Mouse (Mus musculus): Measurements from ENCODE around the gene Grap2. TPM values are rescaled to one million over a fixed set of nuclear protein-coding genes. Genes with fewer than 3 reads are reported as not detected.
"Not testable (repeated sequence)": the region's sequence is repeated elsewhere in the genome, so short reads cannot be mapped to it uniquely, and the experiment has no call there.

Grap2 gene
- total RNA-seq, 4 experiments from 2014 or later = 0.66 to 1.7 (median 1.3) TPM

DNA sequence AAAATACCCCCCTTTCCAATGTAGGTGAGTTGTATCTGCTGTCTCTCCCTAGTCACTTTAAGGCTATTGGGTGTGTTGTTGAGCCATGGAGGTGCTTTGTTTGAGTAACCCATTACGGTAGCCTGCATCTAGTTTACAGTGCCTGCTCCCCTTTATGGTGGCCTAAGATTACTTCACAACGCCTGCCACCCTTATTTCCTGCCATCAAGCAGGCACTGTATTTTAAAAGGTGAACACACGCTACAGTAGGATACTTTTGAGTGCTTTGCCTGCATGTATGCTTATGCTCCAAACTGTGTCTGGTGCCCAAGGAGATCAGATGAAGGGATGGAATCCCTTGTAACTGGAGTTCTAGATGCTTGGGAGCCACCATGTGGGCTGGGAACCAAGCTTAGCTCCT lies 5.3 kb upstream of the Grap2 start:
- DNase-seq = no peak

GRCm38 (mm10) chr15:80567731-80568130 lies 4.7 kb upstream of the Grap2 start:
- DNase-seq = no peak

DNA sequence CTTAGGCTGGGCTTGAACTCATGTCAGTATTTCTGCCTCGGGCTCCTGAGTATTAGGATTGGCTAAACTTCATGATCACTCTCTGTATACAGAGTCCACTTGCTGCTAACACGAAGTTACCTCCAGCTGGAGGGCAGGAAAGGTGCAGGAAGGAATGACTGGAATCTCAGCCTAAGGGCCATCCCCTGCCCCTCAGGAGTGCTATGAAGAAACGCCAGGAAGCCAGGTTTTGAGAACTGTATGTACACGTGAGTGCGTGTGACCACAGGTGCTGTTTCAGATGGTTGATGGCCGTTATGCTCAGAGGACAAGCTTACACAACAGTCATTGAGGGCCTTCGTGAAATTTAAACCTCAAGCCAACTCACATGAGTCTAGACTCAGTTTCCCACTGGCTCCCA lies 3.2 kb upstream of the Grap2 start:
- DNase-seq = no peak

DNA sequence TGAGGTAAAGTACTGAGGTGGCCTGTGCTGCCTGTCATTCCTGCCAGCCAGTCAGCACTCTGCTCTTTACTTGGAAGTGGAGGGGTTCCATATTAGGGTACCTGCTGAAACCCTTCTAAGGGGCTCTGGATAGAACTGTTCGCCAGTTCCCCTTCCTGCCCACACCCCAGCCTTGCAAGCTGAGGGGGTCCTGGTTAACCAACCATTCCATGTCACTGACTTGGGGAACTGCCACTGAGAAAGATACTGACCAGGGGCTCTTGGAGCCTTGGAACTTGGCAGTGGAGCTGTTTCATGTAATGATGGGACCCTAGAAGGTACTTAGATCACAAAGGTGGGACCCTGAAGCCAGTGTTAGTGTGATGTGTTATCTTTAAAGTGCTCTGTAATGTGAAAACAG lies 2.2 kb upstream of the Grap2 start:
- no peak for DNase-seq

- no peak for DNase-seq
These were observed 783 bp upstream of the Grap2 start for GRCm38 (mm10) chr15:80571611-80572010.

DNA sequence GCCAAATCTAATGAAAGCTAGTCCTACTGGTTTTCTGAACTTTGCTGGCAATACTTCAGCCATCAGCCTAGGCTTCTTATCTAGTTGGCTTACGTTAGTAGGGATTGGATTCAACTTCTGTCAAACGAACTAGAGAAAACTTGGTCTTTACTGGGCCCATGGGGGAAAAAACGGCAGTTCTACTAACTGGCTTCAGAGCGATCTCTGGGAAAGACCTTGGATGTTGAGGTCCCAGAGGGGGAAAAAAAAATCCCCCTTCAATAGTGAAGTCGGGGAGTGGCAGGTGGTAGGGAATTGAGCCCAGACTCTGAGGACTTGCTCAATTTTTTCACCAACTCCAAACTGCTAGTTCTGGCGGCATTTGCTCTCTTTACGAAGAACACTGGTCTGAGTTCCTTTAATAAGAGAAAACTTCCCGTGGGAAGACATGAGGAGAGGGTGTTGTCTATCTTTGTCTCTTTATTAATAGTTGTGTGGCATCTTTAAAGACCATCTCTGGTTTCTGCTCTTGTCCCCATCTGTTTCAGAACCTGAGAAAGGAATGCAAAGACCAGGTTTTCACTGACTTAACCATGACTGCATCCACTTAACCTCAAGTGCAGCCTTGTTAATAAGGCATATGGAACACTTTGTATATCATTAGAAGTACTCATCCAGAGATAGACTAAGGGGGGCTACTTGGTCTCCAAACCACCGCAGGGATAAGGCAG lies 572 bp downstream of the Grap2 start:
- DNase-seq = no peak

DNA sequence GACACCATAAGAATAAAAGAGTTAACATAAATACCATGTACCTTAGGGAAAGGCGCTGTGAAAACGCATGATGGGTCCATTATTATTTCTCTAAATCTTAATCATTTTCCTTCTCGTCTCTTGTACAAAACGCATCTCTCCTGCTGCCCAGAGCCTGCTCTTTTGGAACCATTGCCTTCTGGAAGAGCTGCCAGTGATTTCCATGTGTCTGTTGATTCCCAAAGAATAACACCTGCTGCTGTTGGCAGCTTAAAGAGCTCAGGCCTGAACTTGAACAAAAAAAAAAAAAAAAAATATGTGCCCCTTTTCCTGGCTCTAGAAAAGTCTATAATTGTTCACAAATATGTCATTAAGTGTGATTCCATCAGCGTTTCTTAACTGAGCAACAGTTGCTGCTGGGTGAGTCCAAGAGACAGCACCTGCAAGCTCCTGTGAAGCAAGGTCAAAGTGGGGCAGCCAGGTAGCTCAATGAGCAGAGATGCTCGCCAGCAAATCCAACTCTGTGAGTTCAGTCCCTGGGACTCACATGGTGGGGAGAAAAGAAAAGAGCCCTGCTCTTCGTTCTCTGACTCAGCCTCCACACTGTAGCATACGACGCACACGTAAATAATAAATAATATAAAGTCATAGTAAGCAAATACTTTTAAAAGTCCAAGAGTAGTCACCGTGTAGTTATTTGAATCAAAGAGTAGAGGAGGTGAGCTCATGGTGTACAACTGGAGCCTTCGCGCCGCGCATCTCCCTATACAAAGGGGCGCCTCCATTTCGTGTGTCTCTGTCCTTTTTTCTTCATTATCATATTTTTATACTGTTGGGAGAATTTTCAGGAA lies 2.0 kb downstream of the Grap2 start:
- DNase-seq = no peak

DNA sequence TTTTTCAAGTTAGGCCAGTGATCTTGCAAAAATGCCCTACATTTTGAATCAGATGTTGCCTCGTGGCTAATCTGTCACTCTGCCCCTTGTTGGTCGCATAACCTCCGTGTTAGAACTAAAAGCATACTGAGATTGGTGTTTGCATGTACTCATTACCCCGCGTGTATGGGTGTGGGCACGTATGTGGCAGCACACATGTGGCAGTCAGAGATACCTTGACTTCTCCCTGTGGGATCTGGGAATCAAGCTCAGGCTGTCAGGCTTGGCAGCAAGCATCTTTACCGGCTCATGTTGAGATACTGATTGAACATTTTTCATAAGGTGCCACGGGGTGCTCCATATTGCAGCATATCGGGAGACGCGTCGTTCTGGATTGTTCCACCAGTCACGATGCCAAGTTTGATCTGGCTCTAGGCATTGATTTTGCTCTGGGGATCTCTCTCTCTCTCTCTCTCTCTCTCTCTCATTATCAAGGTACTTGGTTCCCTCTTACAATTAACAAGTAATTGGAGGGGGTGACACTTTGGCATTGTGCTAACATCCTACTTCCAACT lies 3.5 kb downstream of the Grap2 start:
- no peak for DNase-seq

DNA sequence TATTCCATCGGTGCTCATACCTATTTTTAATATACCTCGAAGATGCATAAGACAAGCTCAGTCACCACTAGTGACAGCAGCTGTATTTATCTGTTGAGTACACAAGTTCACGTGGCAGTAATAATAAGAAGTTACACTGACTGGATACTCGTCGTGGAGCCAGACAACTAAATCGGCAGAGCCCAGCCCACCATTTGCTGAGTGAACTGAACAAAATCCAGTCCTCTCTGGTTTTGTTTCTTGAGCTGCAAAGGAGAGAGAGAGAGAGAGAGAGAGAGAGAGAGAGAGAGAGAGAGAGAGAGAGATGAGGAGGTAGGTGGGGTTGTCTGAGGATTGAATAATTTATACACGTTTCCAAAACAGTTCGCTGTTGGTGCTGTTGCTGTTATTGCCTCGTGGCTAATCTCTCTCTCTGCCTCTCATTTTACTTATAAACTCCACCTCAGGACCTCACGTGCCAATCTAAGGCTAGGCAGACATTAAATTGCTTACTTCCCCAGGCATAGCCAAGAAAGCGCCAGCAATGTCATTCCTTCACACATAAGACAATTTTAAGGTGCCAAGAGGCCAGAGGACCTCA lies 4.1 kb downstream of the Grap2 start:
- no peak for DNase-seq

GRCm38 (mm10) chr15:80577166-80577960 lies 5.0 kb downstream of the Grap2 start:
- DNase-seq = no peak

DNA sequence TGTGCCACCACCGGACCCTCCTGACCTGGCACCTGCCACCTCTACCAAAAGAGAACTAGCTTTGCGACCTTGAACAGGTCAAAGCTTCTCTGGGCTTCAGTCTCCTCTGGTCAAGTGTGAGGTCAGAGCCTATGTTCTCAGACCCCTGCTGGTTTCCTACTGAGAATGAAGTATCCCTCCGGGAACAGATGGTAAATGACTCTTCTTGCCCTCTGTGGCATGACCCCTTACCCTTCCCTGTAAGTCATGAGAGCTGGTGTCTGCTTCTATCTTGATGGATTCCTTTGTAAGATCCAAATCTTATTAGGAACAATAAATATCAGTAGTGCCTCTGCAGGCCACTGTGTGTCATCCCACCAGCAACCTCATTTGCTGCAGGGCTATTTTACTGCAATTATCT lies 6.7 kb downstream of the Grap2 start:
- no peak for DNase-seq

DNA sequence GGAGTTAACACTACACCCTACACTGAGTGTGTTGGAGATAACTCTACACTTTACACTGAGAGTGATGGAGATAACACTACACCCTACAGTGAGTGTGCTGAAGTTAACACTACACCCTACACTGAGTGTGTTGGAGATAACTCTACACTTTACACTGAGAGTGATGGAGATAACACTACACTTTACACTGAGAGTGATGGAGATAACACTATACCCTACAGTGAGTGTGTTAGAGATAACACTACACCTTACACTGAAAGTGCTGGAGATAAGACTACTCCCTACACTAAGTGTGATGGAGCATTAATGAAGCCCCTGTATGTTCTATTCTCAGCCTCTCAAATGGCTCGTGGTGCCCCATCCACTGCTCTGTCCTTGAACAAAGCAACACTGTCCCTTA lies 8.2 kb downstream of the Grap2 start:
- not testable (repeated sequence) for DNase-seq

GRCm38 (mm10) chr15:80582581-80583495 lies 10.4 kb downstream of the Grap2 start:
- peak; percentile 62 for DNase-seq

DNA sequence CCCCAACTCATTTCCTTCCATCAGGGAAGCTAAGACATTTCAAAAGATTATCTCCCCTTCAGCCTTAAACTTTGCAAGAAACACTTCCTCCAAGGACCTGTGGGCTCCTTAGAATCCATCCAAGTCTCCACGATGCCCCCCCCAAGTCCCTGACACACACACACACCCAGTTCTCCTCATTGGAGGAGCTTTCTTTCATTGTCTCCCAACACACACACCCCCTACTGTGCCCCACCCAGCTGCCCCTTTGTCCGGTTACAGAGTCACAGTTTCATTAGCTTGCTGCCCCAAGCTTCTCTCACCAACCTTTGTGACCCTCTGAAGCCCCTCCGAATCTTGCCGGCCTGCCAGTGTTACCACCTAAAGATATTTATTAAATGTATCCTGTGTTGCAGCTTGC lies 13.9 kb downstream of the Grap2 start:
- DNase-seq = no peak

GRCm38 (mm10) chr15:80590641-80591040 lies 18.2 kb downstream of the Grap2 start:
- no peak for DNase-seq

GRCm38 (mm10) chr15:80592737-80593136 lies 20.3 kb downstream of the Grap2 start:
- no peak for DNase-seq

DNA sequence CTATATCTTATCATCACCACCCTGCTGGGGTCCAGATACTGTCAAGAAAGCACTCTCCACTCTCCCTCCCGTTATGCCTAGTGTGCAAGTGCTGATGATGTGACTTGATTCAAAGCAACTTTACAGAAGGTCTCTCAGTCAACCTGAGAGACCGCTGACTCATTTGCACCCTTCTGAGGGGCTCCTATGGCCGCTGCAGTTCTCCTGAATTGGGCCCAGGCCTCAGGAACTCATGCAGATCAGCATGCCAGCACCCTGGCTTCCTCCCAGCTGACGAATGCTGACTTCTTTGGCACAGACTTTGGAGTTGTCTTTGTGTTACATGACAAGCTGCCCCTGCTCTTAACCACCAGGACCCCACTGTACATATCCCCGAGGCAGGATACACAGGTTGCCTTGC lies 21.5 kb downstream of the Grap2 start:
- no peak for DNase-seq

GRCm38 (mm10) chr15:80598750-80599149 lies 26.4 kb downstream of the Grap2 start:
- no peak for DNase-seq

- peak; percentile 19 for DNase-seq
These were observed 26.9 kb downstream of the Grap2 start for GRCm38 (mm10) chr15:80599213-80599750.

DNA sequence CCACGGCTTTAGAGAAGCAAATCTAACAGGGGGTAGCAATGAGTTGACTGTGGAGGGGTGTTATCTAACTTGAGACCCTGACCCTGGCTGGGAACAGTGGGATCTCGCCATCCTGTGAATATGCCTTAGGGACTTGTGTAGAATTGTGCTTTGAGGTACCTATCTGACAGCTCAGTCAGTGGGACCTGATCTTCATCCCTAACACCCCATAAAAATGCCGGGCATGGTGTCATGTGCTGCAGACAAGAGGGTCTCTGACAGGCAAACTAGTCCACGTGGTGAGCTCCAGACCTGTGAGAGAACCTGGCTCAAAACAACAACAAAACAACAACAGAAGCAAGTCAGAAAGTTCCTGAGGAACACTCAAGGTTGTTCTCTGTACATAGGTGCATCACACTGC lies 27.4 kb downstream of the Grap2 start:
- DNase-seq = no peak

- DNase-seq = no peak
These were observed 29.1 kb downstream of the Grap2 start for GRCm38 (mm10) chr15:80601456-80601855.

Data from adrenal gland, adult 8-10 months (tissue).